Mouse (Mus musculus) kidney, postnatal 14 days (tissue): ENCODE measurements at regions not wholly inside any gene's neighbourhood (a gene's known extent, or its start where the extent isn't known, plus 50 kb on each side); places are given as distances from the start of the nearest gene placed in this dataset.
A peak's percentile ranks its signal among the peaks of the same experiment; 100 is the strongest.

Experiments
- DNase-seq: peaks from one replicate; pipeline ENCODE4 v3.0.0; 2022; ENCODE audit warnings: mixed read lengths

- DNase-seq: peak; percentile 29
These were observed 118.3 kb downstream of the Snx10 start for GRCm38 (mm10) chr6:51641965-51642364.

- DNase-seq: no peak
These were observed 125.1 kb downstream of the Snx10 start for GRCm38 (mm10) chr6:51648813-51649212.

DNA sequence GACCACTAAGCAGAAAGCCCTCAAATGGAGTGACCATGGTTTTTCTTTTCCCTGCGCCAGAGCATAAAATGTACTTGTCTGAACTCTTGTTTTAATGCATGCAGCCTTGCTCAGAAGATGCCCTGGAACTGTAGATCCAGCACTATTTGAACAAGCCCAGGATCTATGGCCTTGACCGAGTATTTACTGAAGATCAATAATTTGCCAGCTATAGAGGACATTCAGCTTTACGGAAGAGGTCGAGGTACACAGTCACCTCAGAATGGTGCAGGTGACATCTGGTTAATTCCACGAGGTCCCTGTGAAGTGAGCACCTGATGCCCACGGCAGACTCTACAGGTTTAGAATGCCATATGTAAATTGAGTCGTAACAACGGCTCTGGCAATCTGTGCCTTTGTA is 130.1 kb downstream of the Snx10 start:
- DNase-seq: no peak

- no peak for DNase-seq
These were observed 131.3 kb downstream of the Snx10 start for GRCm38 (mm10) chr6:51654991-51655390.

- DNase-seq: no peak
These were observed 132.4 kb downstream of the Snx10 start for GRCm38 (mm10) chr6:51656078-51656477.

GRCm38 (mm10) chr6:51656883-51657640 is 133.4 kb downstream of the Snx10 start:
- no peak for DNase-seq

GRCm38 (mm10) chr6:51658360-51658759 is 134.7 kb downstream of the Snx10 start:
- no peak for DNase-seq

GRCm38 (mm10) chr6:51663178-51663577 is 139.5 kb downstream of the Snx10 start:
- DNase-seq: no peak

- DNase-seq: no peak
These were observed 140.3 kb downstream of the Snx10 start for GRCm38 (mm10) chr6:51664049-51664448.

GRCm38 (mm10) chr6:51667022-51667421 is 143.3 kb downstream of the Snx10 start:
- DNase-seq: no peak

DNA sequence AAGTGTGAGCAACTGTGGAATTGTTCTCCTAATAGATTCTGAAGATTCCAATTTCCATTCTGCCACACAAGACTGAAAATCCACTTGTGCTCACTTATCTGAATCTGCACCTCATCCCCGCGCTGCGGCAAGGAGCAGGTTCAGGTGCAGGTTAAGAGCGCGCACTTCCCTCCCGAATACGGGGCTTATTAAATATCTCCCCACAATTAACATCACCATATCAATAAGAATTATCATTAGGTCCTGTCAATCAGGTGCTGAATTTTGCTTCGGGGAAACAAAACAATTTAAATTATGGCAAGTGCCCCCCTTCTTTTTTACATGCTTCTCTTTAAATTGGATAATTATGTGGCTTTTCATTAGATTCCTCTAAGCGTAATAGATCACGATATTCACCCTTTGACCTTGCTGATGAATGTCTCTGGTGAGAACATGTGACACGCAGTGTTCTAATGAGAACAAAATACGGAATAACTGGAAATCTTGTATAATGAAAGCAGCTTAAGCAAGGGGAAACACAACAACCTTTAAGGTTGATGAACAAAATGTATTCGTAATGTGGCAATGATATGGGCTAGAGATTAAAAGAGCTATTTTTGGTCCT is 151.7 kb downstream of the Snx10 start:
- no peak for DNase-seq

DNA sequence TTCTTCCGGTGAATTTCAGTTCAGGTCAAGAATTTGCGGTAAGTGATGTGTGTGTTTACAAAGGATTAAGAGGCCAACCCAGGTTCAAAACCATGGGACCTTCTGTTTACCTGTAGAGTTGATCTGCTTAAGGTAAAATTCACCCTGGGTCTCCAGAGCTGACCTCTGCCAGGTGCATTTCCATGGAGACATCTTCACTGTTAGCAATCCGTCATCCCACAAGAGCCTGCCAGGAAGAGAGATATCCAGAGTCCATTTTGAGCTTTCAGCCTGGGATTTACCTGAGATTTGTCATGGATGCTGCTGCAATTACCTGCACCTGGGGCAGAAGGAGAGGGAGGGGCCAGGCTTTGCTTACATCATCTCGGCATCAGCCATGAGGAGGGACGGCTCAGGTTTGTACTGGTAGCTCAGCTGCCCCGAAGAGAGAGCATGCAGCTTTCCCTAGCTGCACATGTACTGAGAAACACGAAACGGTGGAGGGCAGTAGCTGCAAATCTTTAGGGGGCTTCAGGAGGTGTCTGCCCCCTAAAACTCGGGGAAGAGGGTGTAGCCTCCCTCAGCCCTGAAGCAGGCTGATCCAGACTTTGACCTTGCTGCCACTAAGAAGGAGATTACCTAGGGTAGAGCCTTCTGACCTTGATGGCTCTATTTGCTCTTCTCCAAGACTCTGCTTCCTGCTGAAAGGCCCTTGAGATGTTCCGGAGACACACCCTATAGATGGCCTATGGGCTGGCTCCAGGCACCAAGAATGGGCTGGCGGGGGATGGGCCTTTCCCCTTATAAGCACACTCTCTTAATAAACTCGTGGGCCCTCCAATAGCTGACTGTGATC is 153.7 kb downstream of the Snx10 start:
- no peak for DNase-seq

DNA sequence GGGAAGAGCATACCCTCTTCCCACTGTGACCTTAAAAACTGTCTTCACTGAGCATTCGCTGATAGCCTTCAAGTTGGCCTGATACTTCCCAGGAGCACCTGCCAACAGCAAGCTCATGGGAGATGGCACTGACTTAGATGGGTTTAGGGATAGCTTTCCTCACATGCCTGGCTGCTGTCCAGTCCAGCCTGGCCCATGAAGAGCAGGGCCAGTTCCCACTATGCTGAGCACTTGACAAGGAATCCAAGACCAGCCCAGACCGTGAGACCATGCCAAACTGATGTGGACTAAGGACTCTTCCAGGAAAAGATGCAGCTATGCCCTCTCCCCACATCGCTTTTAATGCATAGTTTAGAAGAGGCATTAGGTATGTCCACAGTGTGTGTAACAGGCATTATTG is 155.0 kb downstream of the Snx10 start:
- DNase-seq: no peak

- DNase-seq: peak; percentile 40
These were observed 156.6 kb downstream of the Snx10 start for GRCm38 (mm10) chr6:51680239-51680857.

DNA sequence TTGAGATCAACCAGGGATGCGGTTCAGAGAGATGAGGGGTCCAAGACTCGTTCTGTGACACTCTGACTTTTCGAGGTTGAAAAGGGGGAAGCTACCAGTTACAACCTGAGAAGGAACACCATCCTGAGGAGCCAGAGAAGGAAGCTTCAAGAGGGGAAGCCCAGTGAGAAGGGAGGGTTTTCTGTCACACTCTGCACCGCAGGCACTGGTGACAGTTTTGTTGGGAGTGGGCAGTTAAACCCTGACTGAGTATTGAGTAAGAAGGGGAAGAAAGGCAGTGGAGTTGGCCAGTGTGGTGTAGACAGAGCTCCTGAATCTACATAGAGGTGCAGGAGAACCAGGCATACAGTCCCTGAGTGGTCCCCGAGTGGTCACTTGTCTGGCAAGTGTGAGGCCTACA is 159.4 kb downstream of the Snx10 start:
- no peak for DNase-seq

DNA sequence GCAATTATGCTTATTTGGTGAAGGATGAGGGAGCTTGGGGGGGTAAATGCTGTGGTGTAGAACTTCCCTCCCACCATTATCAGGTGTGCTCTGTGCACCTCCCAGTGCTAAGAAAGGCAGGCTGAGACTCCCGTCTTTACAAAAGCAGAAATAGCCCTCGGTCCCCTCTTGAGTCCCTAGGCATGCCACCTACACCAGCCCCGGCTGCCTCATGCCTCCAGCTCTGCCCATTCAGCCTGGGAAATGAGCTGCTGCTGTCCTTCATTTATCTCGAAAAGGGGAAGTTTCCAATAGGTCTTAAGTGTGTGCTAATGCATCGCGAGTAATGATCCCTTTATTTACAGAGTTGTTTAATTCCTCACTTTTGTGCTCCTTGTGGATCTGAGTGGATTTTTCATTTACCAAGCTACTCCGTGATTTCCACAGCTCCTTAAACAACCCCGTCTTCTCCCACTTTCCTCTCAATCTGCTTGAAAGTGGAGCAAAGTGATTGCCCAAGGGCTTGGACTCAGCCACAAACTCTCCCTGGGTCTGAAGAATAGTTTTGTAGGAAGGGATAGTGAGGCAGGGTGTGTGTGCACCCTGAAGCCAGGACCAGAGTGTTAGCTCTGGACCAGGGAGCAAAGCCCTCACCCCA is 162.1 kb downstream of the Snx10 start:
- DNase-seq: no peak

GRCm38 (mm10) chr6:51690795-51691563 is 167.3 kb downstream of the Snx10 start:
- no peak for DNase-seq

DNA sequence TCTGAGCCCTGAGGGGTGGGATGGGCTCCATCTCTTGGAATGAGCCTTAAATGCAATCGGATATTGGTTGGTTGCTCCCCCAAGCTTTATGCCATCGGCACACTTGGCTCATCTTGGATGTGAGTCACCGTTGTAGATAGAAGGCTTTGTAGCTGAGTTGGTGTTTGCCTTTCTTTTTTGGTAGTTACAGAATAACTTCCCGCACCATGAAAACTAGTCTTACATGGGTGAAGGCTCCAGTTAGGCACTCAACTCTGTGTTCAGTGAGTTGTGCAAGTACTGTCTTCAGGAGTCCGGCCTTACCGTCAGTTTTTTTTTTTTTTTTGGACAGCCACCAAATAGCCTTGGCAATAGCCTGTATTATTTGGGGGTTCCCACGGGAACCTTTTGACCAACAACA is 170.3 kb downstream of the Snx10 start:
- no peak for DNase-seq

GRCm38 (mm10) chr6:51696396-51696795 is 172.7 kb downstream of the Snx10 start:
- no peak for DNase-seq

GRCm38 (mm10) chr6:51697754-51698153 is 174.1 kb downstream of the Snx10 start:
- DNase-seq: no peak

DNA sequence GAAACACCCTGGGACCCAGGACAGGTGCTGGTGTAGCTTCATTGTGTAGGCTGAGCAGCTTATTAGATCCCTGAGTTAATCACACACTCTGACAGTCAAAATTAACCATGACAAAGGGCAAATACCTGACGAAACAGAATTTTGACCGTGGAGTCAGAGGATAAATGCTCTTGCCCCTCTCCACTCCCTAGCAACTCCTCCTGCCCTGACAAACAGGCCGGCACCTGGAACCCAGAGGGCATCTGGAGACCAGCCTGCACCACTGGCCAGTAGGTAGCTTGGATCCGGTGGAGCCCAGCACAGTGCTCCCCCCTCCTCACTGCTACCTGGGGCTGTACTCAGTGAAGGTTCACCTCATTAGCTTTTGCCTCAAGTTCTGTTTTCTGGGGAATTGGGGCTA is 174.5 kb downstream of the Snx10 start:
- no peak for DNase-seq
